Mouse (Mus musculus) liver, embryonic 14.5 days (tissue): Measurements from ENCODE around the gene Taf4.

Experiments used
- CTCF ChIP-seq: IDR thresholded peaks from 2 replicates; pipeline ENCODE4 v1.5.1; 2016; ENCODE audit warnings: antibody characterized with exemption, low read depth, control low read depth
- EP300 ChIP-seq: IDR thresholded peaks from 2 replicates; pipeline ENCODE4 v1.6.1; 2016; ENCODE audit warnings: antibody characterized with exemption, low read depth

DNA sequence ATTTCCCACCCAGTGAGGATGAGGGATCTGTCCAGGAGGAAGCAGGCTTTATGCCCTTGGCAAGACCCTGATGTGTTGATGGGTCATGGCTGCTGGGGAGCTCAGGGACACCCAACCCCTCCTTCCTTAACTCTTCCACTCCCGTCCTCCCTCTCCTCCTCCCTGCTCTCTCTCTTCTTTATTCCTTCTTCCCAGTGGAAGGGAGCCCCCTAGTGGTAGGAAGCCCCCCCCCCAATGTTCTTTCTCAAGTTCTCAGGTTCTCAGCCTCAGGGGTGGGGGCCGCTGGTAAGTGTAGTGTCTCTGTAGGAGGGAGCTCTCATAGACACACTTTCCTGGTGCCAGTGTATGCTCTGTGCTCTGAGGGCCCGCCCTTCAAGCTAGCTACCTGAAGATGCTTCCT is 113.2 kb downstream of the Taf4 start:
- TF ChIP-seq CTCF (peak; percentile 48), EP300 (no peak)
